Mouse (Mus musculus) retina, adult 2 months (tissue): Measurements from ENCODE around the gene Slit1.

Experiments
- DNase-seq: peaks from one replicate; pipeline ENCODE4 v3.0.0-alpha.2; 2012; ENCODE audit warnings: low read depth, low spot score

The Slit1 gene

DNA sequence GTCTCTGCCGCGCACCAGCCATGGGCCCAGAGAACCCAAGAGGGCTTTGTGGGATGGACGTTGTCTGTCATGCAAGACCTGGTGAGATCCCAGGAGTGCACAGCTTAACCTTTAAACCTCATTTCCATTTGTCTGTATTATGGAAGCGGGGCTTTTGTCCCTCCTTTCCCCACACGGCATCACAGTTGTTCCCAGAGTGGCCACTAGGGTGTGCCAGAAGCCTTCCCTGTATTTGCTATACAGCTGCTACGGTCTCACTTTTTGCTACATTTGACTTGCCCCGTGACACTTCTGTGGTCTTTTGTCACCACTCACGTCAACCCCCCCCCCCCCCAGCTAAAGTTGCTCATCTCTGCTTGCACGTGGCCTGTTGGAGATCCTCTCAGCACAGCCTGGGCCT lies 87.5 kb downstream of the Slit1 start:
- DNase-seq, result peak; percentile 32

DNA sequence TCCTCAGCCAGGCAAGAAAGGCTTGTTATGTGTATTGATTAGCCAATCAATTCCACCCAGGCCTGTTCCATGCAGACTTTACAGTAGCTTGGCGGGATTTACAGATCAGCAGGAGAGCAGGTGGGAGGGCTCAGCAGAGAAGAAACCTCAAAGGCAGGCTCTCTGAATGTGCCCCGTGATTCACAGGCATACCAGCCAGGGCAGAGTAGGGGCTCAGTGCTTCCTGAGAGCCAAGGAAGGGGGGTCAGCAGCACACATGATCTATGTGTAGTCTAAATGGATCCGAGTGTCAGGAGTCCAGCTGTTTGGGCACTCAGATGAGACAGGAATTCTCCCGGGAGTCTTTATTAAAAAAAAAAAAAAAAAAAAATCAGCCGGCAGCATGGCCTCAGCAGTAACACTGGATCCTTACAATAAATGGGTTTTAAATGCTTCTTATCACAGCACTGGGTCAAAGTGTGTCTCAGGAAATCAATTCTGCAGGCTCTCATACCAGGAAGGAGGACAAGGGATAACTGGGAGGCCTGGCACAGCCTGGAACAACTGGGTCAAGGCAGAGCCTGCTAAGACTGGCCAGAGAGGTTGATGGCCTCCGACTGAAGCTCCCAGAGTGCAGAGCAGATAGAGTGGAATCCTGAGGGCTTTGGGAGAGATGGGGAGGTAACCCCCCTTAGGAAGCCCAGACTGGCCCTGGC lies 88.2 kb downstream of the Slit1 start:
- no peak for DNase-seq

DNA sequence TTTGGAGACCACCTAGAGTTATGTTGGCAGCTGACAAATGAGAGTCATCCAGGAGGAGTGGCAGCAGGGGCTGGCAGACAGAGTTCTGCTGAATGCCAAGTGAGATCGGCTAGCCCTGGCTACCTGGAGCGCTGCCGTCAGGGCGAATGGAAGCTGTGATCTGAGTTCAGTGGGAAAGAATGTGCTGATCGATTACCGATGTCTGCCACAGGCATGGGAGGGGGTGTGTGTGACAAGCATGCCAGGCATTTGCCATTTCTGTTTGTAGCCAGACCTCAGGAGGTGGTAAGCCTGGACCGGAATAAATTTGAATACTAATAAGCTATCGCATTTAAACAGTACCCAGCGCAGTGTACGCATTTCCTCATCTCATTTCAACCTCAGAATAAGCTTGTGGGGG lies 91.5 kb downstream of the Slit1 start:
- no peak for DNase-seq

DNA sequence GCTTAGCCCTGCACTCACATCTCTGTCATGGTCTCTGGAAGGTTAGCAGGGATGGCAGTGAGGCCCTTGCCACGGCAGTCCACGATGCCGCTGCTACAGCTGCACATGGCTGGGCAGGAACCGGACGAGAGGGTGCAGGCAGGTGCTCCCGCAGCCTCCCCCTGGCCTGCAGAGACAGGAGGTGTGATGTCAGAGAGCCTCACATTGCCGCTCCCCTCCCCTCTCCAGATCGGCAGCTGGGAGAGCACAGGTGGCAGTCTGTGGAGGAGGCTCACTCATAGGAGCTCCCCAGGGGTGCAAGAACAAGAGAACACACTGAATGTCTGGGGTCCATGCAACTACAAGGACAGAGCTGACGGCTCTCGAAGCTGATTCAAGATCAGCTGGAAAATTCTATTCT lies 94.1 kb downstream of the Slit1 start:
- no peak for DNase-seq

DNA sequence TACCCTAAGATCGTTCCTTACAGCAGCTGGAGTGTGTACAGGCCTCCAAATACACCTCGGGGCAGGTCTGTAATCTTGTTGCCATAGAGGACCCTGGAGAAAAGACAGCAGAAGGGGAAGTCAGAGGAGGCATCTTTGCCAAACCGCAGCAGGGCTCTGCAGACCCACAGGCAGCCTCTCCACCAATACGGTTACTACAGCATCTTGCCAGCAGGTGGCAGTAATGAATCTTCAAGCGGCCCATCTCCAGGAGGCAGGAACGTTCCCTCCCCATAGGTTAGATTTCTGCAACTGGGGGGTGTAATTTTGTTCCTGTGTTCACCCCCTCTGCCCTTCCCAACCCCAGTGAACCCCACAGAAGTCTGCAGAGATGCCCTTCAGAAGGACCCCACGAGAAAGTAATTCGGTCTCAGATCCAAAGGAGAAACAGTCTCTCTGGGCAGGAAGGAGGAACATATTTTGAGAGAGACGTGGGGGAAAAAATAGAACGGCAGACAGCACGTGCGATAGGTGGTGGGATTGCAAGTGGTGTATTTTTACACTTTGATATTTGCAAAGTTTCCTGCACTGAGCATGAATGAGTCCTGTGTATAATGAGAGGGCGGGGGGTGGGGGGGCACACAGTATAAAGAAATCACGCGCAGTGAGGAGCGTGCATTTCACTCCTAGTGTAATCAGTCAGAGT lies 96.4 kb downstream of the Slit1 start:
- DNase-seq, result peak; percentile 62

DNA sequence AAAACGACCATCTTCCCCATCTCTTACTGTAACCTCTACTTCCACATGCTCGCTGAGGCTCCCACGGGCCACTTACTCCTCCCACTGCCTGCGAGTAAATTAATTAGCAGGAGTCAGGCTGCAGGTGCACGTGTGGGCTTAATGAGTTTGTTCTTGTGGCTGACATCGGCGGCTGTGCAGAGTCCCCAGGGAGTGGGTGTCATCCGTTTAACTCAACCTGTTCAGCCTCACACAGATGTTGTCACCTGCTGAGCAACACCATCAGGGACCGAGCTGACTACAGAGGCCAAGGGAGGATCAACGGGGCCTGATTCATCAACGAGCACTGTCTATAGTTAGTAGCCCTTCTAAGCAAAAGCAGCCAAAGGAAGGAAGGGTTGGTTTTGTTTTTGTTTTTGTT lies 100.5 kb downstream of the Slit1 start:
- no peak for DNase-seq

DNA sequence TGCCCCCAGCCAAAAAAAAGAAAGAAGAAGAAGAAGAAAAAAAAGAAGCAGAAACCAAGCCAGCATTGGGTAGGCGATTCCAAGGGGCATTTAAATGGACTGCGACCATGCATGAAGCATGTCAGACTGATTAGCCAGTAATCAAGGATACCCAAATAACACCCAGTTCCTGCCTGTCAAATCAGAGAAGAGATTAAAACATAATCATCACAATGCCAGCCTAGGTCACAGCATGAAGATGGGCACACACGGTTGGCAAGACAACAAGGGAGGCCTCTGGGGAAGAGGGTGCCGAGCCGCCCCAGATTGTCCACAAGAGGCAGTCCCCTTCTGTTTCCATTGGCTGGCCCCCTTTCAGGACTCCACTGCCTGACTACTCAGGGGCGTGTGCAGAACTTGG lies 108.5 kb downstream of the Slit1 start:
- no peak for DNase-seq

DNA sequence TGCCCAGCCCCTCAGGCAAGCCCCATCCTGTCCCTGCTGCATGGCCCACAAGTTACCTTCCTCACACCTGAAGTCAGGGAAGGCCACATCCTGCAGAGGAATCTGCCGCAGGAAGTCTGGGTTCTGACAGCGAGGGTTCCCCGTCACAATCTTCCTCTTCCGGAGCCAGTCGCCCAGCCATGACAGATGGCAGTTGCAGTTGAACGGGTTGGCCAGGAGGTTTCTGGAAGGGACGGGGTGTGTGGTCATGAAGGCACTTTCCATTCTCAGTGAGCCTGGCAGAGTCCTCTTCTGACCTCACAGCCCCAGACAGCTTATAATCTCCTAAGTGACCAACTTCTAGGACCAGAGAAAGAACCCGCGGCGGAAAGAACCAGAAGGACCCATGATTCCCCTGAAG lies 109.4 kb downstream of the Slit1 start:
- no peak for DNase-seq

DNA sequence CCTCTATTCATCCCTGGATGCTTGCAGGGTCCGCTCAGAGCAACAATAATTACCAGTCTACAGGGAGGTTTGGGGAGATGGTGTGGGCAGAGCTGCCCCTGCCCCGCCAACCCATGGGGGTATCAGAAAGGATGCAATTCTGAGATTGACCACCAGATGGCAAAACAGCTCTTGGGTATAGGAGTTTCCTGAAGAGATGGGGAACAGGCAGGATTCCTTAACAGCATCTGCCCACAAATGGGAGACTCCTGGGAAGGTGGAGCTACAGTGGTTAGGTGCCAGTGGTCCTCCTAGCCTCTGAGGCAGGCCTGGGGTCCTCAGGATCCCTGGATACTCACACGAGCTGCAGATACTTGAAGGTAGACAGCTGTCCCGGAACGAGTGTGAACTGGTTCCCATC lies 113.9 kb downstream of the Slit1 start:
- peak; percentile 40 for DNase-seq

DNA sequence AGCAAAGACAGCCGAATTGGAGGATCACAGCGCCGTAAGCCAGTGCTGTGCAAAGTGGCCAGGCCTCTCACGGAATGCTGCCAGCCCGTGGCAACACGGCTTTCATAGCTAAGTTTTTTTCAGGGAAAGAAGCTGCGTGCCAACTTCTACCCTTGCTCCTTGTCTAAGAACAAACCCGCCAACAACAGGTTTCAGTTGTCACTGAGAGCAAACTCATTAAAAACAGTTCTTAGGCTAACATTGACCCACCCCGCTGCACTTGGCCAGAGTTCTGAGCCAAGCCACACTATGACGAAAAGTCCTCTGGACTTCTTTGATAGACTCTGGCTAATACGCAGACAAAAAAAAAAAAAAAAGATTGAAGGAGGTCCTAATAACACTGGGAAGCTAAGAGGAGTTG lies 114.5 kb downstream of the Slit1 start:
- DNase-seq, result no peak

DNA sequence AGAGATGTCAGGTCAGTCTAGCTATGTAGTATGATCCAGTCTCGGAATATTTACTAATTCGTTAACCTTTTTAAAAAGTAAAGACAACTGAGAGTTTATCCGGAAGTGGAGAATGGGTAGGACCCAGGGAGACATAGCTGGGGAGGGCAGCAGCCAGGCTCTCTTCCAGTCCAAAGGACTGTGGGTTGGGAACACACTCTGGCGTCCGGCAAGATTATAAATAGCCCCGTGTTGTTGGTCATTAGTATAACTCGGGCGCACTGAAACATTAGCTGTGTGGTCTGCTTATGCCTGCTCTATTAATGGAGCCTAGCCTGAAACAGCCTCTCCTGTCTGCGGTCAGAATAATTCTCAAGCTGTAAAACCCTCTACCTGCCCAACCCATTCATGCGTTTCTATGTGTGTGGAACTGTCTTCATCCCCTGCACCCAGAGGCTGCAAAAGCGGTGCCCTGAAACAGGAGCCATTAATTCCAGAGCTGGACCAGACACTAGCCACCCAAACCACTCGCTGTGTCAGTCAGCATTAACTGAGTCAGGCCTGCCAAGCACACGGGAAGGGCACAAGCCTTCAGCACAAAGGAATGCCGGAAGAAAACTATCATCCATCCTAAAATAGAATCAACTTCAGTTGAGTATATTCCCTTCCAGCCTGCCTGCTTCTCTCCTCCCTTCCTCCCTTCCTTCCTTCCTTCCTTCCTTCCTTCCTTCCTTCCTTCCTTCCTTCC lies 122.9 kb downstream of the Slit1 start:
- DNase-seq, result no peak

DNA sequence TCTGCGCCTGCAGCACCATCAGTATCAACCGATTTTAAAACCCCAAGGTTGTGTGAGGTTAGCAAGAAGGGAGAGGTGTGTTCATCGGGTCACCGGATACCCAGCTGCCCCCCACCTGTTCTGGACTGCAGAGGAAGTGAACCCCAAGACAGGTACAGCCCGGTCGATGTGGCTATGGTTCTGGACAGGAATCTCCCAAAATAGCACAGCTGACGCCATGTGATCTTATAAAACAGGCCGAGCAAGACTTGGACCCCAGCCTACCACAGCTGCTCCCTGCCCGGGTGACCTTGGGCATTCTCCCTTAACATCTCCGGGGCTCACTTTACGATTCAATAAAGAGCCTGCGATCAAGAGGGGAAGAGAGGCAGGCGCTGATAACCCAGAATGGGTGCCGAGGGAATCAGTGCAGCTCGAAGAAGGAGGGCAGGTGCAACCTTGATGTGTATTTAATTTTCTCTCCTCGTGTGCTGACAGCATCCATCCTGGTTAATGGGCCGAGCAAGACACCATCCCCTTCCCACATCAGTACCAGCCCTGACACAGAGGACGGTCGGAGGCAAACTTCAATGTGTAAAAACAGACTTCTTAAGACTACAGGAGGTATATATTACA lies 124.6 kb downstream of the Slit1 start:
- no peak for DNase-seq

DNA sequence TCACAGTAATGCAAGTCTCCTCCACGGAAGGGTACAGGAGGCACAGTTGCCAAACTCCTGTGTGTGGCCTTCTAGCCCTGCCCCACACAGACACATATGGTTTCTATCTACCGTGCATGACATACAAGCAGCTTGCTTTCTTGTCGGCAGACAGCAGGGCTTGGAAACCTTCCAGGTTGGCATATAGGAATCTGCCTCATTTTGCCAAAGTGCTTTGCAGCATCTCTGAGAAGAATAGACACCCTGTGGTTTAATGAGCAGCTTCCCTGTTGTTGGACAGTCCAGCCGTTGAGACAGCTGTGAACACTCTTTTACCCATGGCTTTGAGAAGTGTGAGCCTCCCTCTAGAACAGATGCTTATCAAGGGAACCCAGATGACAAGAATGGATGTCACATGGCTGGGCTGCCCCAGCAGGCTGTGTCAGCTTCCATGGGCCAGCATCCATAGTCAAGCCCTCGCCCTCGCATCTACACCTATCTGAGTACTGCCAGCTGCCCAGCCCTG lies 125.3 kb downstream of the Slit1 start:
- DNase-seq, result no peak

DNA sequence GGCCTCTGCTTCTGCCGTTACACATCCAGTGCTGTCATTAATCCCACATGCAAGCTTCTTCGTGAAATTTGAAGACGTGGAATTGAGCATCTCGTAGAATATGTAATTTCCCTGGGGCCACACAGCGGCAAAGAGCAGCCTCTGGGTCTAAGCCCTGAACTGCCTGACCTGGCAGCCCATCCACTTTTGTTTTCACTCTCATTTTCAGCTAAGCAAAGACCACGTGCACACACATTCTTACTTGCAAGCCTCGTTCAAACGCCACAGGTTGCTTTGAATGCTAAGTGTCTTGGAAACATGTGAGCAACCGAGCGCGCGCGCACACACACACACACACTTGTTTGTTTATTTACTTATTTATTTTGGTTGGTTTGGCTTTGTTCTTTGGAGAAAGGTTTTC lies 126.4 kb downstream of the Slit1 start:
- DNase-seq, result no peak

DNA sequence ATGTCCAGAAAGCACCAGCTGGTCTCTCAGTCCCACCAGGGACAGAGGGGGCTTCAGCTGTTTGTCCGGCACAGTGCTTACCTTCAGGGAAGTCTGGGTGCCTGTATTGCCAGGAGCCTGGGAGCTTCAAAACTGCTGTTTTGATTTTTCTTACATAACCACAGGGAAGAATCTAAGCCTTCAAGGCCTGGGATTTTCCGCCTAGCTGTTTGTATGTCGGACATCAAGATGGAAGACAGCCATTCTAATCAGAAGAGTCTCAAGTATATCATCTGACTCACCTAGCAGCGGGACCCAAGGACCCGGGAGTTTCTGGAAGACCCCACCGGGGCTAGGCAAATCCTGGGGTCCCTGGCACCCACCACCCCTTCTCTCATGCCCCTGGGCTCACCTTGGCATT lies 127.2 kb downstream of the Slit1 start:
- no peak for DNase-seq

DNA sequence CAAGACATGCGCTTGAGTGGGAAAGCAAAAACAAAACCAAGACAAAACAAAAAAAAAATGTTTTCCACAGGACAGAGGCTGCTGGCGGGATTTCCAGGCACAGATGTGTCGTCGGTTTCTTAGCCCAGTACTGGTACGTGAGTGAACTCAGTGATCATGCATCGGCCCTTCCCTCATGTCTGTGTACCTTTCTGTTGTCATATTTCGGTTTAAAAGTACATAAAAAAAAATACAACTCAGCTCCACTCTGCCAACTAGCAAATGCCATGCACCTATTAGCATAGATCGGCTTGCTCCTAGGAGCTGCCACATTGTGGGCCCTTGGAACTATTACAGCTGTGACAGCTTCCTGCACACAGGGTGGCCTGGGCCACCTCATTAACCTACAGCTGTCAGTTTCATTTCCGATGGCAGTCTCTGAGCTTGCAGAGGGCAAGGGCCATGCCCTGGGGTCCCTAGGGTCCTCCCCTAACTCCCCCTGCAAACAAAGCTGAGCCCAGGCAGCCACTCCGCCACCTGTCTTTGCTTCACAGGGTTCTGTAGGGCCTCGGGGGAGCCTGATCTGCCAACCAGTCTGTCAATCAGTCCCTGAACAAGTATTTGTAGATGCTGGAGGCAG lies 127.8 kb downstream of the Slit1 start:
- DNase-seq, result no peak

DNA sequence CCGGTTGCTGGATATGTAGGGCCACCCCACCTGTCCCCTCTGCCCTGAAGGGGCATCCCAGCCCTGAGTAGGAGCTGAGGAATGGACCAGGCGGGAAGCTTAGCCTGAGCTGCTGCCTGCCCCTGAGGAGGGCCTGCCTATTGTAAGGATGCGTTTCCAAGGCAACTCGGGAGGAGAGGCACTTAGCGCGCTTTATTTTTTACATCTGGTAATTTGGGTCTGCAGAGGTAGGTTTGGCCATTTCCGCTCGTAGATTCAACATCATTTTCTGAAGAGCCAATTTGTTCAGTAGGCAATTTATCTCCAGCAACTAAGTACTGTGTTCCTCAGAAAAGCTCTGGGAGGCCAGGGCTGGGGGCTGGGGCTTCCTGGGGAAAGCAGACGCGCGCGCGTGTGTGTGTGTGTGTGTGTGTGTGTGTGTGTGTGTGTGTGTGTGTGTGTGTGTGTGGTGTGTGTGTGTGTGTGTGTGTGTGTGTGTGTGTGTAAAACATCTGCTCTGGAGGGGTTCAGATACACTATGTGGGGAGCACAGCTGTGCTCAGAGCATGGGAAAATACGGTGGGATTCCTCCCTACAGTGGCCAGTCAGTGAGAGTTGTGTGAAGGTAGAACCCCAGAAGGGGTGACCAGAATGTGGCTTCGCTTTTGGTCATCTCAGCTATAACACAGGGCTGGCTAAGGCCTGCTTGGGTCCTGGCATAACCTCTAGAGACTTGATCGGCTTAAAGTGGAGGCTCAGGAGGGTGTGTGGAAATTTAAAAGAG lies 130.0 kb downstream of the Slit1 start:
- DNase-seq, result no peak

DNA sequence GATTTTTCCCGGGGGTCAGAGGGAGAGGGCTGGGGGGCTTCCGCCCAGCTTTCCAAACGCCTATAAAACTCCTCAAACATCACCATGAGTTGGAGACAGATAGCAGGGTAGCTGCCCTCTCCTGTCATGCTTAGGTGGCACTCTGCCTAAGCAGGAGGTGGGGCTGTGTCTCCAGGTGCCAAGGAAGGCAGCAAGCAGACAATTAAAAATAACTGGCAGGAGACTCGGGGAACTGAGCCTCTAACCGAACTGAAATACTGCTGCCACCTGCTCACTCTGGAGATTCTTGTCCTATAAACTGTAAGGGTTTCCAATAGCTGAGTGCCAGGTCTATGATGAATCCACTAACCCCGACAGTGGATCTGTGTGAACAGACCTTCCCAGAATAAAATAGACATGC lies 131.8 kb downstream of the Slit1 start:
- DNase-seq, result no peak

DNA sequence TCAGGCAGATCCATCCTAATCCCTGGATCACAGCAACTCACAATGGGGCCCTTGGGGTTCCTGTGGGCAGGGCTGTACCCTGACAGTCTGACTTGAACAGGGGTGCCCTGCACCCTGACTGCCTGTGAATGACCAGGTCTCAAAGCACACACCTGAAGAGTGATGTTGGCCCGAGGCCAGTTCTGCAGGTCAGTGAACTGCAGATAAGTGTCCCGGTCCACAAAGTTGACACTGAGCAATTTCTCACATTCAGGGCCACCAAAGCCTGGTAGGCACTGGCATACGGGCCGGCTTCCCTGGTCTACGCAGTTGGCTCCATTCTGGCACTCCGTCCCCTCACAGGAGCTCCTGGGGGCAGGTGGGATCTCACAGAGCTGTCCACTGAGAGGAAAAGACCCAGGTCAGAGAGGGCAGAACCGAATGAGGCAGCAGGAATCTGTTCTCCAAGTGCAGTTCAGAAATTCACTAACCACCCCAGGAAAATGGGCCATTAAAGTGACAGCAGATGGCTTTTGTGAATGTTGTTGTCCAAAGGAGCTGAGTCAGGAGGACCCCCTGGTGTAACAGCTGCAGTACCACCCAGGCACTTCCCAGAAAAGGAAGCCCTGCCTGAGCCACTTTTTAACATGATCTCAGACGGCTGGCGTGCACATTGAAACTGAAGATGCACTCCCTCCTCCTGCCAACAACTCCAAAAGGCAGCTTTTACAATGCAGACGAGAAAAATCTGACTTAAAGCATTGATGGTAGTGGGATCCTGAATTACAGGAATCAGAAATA lies 137.1 kb downstream of the Slit1 start:
- no peak for DNase-seq

DNA sequence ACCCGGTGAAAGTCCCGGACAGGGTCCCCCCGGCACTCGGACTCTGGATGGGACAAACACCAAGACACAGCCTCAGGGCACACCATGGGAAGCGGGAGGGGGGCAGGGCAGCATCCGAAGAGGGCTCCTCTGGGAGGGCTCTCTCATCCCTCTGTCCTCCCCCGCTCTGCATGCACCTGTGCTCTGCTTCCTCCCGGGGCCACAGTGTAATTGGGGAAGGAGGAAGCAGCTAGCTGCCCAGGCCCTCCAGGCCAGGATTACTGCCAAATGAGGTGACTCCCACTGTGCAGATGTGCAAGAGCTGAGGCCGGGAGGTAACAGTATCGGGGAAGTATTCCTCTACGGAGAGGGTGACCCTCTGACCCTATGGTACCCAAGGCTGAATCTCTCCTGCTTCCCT lies 142.8 kb downstream of the Slit1 start:
- DNase-seq, result no peak
